In genomic region chr4:123093869-123094268, GRCm38 (mm10) we compare ENCODE assay signal across 19 mouse cellular contexts. TPM values are rescaled to one million over a fixed set of nuclear protein-coding genes. Genes with fewer than 3 reads are reported as not detected.
DNase-seq lines count a peak whose midpoint lies in the region; ATAC-seq lines count a peak whose summit lies in the region.
"Had no signal": no experiment of that assay in that cellular context is flagged by ENCODE, and none has a peak within 500 bp of the region (broad histone marks: within the 10 kb centered on the region; RNA-seq: fewer than 3 reads in every experiment).

No protein-coding gene starts in this region.

- H3K4me1 ChIP-seq in limb, embryonic 12.5 days (replicated peaks), result peaks cover 8% of the 10 kb centered on the region
- H3K4me1 ChIP-seq in limb, embryonic 10.5 days, result peaks cover 6% of the 10 kb centered on the region; the same call in 1 of the 2 replicates
- peaks cover 13% of the 10 kb centered on the region for H3K4me1 ChIP-seq in embryonic facial prominence, embryonic 10.5 days
- peaks cover 10% of the 10 kb centered on the region for H3K4me1 ChIP-seq in embryonic facial prominence, embryonic 13.5 days
- H3K4me1 ChIP-seq in liver, embryonic 16.5 days (ENCODE audit: control insufficient read depth, low read depth, low read length), result no peaks in the 10 kb centered on the region
- H3K4me1 ChIP-seq: hindbrain, embryonic 15.5 days; megakaryocyte, embryonic 14.5 days; midbrain, embryonic 15.5 days had no signal

- no peak for ATAC-seq in limb, embryonic 12.5 days (ENCODE audit: insufficient number of reproducible peaks, insufficient read depth, low FRiP score, low TSS enrichment, low read depth)
- ATAC-seq in embryonic facial prominence, embryonic 13.5 days (ENCODE audit: insufficient number of reproducible peaks, insufficient read depth, low FRiP score, low TSS enrichment, low read depth), result peak; percentile 35; the same call in 1 of the 2 replicates
- ATAC-seq in liver, embryonic 16.5 days (ENCODE audit: low read depth), result 0 out of 2 replicates have a peak, but pooled peaks have one; percentile 36
- ATAC-seq: forebrain, embryonic 14.5 days; midbrain, embryonic 15.5 days had no signal

- 48% methylated on average over 9 of the region's 9 CpGs for WGBS in limb, embryonic 12.5 days
- WGBS in limb, embryonic 10.5 days, result 61% methylated on average over 9 of the region's 9 CpGs
- WGBS in embryonic facial prominence, embryonic 10.5 days, result 58% methylated on average over 9 of the region's 9 CpGs
- WGBS in embryonic facial prominence, embryonic 13.5 days, result 28% methylated on average over 9 of the region's 9 CpGs
- 43% methylated on average over 8 of the region's 9 CpGs for WGBS in liver, embryonic 16.5 days (ENCODE audit: insufficient replicate concordance)

- H3K27ac ChIP-seq in limb, embryonic 12.5 days, result no peak overlapping the region
- no peak overlapping the region for H3K27ac ChIP-seq in limb, embryonic 10.5 days
- H3K27ac ChIP-seq in embryonic facial prominence, embryonic 10.5 days (replicated peaks), result no peak overlapping the region
- H3K27ac ChIP-seq in embryonic facial prominence, embryonic 13.5 days, result peak overlapping the region; percentile 33; the same call in 1 of the 2 replicates
- H3K27ac ChIP-seq in liver, embryonic 16.5 days (ENCODE audit: low read length), result no peak overlapping the region
- H3K27ac ChIP-seq: hindbrain, embryonic 15.5 days; liver, embryonic 14.5 days; midbrain, embryonic 15.5 days had no signal

- no peaks in the 10 kb centered on the region for H3K36me3 ChIP-seq in limb, embryonic 12.5 days
- no peaks in the 10 kb centered on the region for H3K36me3 ChIP-seq in limb, embryonic 10.5 days
- H3K36me3 ChIP-seq in embryonic facial prominence, embryonic 10.5 days (replicated peaks), result no peaks in the 10 kb centered on the region
- H3K36me3 ChIP-seq in embryonic facial prominence, embryonic 13.5 days, result no peaks in the 10 kb centered on the region
- H3K36me3 ChIP-seq in liver, embryonic 16.5 days (ENCODE audit: control insufficient read depth, insufficient read depth), result no peaks in the 10 kb centered on the region
- H3K36me3 ChIP-seq: hindbrain, embryonic 15.5 days; midbrain, embryonic 15.5 days had no signal

- H3K9me3 ChIP-seq in limb, embryonic 12.5 days, result no peaks in the 10 kb centered on the region
- no peaks in the 10 kb centered on the region for H3K9me3 ChIP-seq in limb, embryonic 10.5 days (replicated peaks)
- no peaks in the 10 kb centered on the region for H3K9me3 ChIP-seq in embryonic facial prominence, embryonic 10.5 days
- no peaks in the 10 kb centered on the region for H3K9me3 ChIP-seq in embryonic facial prominence, embryonic 13.5 days
- H3K9me3 ChIP-seq in liver, embryonic 16.5 days (replicated peaks; ENCODE audit: control insufficient read depth, low read length), result no peaks in the 10 kb centered on the region
- H3K9me3 ChIP-seq: hindbrain, embryonic 15.5 days; midbrain, embryonic 15.5 days had no signal

- H3K9ac ChIP-seq in limb, embryonic 12.5 days (replicated peaks), result no peak overlapping the region
- no peak overlapping the region for H3K9ac ChIP-seq in embryonic facial prominence, embryonic 13.5 days
- H3K9ac ChIP-seq in liver, embryonic 16.5 days (ENCODE audit: low read depth, low read length), result no peak overlapping the region; the same call in 1 of the 2 replicates
- H3K9ac ChIP-seq: hindbrain, embryonic 15.5 days; liver, embryonic 14.5 days; midbrain, embryonic 15.5 days had no signal

- H3K4me3 ChIP-seq in limb, embryonic 12.5 days (replicated peaks), result no peak overlapping the region
- H3K4me3 ChIP-seq in limb, embryonic 10.5 days, result no peak overlapping the region
- no peak overlapping the region for H3K4me3 ChIP-seq in embryonic facial prominence, embryonic 10.5 days
- no peak overlapping the region for H3K4me3 ChIP-seq in embryonic facial prominence, embryonic 13.5 days
- no peak overlapping the region for H3K4me3 ChIP-seq in liver, embryonic 16.5 days (ENCODE audit: low read depth, low read length)
- H3K4me3 ChIP-seq: hindbrain, embryonic 15.5 days; megakaryocyte, embryonic 14.5 days; midbrain, embryonic 15.5 days had no signal

- no peaks in the 10 kb centered on the region for H3K27me3 ChIP-seq in limb, embryonic 12.5 days
- H3K27me3 ChIP-seq in limb, embryonic 10.5 days (ENCODE audit: low read depth, poor library complexity, severe bottlenecking), result no peaks in the 10 kb centered on the region
- H3K27me3 ChIP-seq in embryonic facial prominence, embryonic 10.5 days (replicated peaks; ENCODE audit: low read depth, poor library complexity, severe bottlenecking), result no peaks in the 10 kb centered on the region
- no peaks in the 10 kb centered on the region for H3K27me3 ChIP-seq in embryonic facial prominence, embryonic 13.5 days
- no peaks in the 10 kb centered on the region for H3K27me3 ChIP-seq in liver, embryonic 16.5 days (ENCODE audit: control insufficient read depth, insufficient read depth, low read depth, low read length)
- H3K27me3 ChIP-seq: hindbrain, embryonic 15.5 days; midbrain, embryonic 15.5 days had no signal

- DNase-seq in limb, embryonic 10.5 days (ENCODE audit: low spot score), result no peak
- DNase-seq in embryonic facial prominence, embryonic 10.5 days (ENCODE audit: low spot score), result peak; percentile 34
- DNase-seq in gastrocnemius, postnatal 25 days, result no peak
- no peak for DNase-seq in spleen, postnatal 10 days (ENCODE audit: low spot score in 2 of 2)
- DNase-seq: cerebellum, adult 8-10 months; kidney, adult 2 months; thymus, postnatal 25 days had no signal

- H3K4me2 ChIP-seq in limb, embryonic 12.5 days, result peak overlapping the region; percentile 29; the same call in 1 of the 2 replicates
- peak overlapping the region; percentile 43; the same call in 1 of the 2 replicates for H3K4me2 ChIP-seq in embryonic facial prominence, embryonic 13.5 days
- H3K4me2 ChIP-seq in liver, embryonic 16.5 days (ENCODE audit: low read depth, low read length), result peak overlapping the region; percentile 24
- H3K4me2 ChIP-seq: midbrain, embryonic 15.5 days had no signal

RNA-seq across cellular contexts. Expression of gene Bmp8b, which starts 11.1 kb away (rescaled TPM):
- 0.19 and 0.68 TPM in 2 replicates for polyA plus RNA-seq in limb, embryonic 12.5 days (2016; fragmentation: Nextera tagmentation; extraction: Ambion mirVana)
- polyA plus RNA-seq in limb, embryonic 10.5 days (2016; fragmentation: Nextera tagmentation; extraction: Ambion mirVana), result 0.16 and 0.29 TPM in 2 replicates
- polyA plus RNA-seq in embryonic facial prominence, embryonic 10.5 days (2016; fragmentation: Nextera tagmentation; extraction: Ambion mirVana), result 0.29 and 0.39 TPM in 2 replicates
- 0.51 and 0.58 TPM in 2 replicates for polyA plus RNA-seq in embryonic facial prominence, embryonic 13.5 days (2015; fragmentation: Nextera tagmentation; extraction: Ambion mirVana)
- polyA plus RNA-seq in liver, embryonic 16.5 days (2015; fragmentation: Nextera tagmentation; extraction: Ambion mirVana), result 0.28 and 0.30 TPM in 2 replicates
- not detected for total RNA-seq in gastrocnemius, postnatal 25 days (2021)
- total RNA-seq: gastrocnemius, postnatal 4 days; neutrophil, adult 5-6 weeks had no signal

RNA-seq across cellular contexts. Expression of gene Oxct2b, which starts 22.2 kb away (rescaled TPM):
- not detected in 2 replicates for polyA plus RNA-seq in limb, embryonic 12.5 days (2016; fragmentation: Nextera tagmentation; extraction: Ambion mirVana)
- not detected in 2 replicates for polyA plus RNA-seq in limb, embryonic 10.5 days (2016; fragmentation: Nextera tagmentation; extraction: Ambion mirVana)
- 0.09 and 0.12 TPM in 2 replicates for polyA plus RNA-seq in embryonic facial prominence, embryonic 10.5 days (2016; fragmentation: Nextera tagmentation; extraction: Ambion mirVana)
- polyA plus RNA-seq in embryonic facial prominence, embryonic 13.5 days (2015; fragmentation: Nextera tagmentation; extraction: Ambion mirVana), result 0.19 TPM in 1 of 2 replicates, not detected in the other
- 0.06 TPM in 1 of 2 replicates, not detected in the other for polyA plus RNA-seq in liver, embryonic 16.5 days (2015; fragmentation: Nextera tagmentation; extraction: Ambion mirVana)
- not detected for total RNA-seq in gastrocnemius, postnatal 25 days (2021)
- total RNA-seq: adrenal gland, postnatal 4 days; neutrophil, adult 5-6 weeks had no signal
- polyA plus RNA-seq: heart, postnatal 0 days; liver, embryonic 14.5 days had no signal

RNA-seq across cellular contexts. Expression of gene Ppie, which starts 45.9 kb away (rescaled TPM):
- polyA plus RNA-seq in limb, embryonic 12.5 days (2016; fragmentation: Nextera tagmentation; extraction: Ambion mirVana), result 114 and 117 TPM in 2 replicates
- polyA plus RNA-seq in limb, embryonic 10.5 days (2016; fragmentation: Nextera tagmentation; extraction: Ambion mirVana), result 133 and 144 TPM in 2 replicates
- polyA plus RNA-seq in embryonic facial prominence, embryonic 10.5 days (2016; fragmentation: Nextera tagmentation; extraction: Ambion mirVana), result 131 TPM in 2 replicates
- polyA plus RNA-seq in embryonic facial prominence, embryonic 13.5 days (2015; fragmentation: Nextera tagmentation; extraction: Ambion mirVana), result 113 and 114 TPM in 2 replicates
- polyA plus RNA-seq in liver, embryonic 16.5 days (2015; fragmentation: Nextera tagmentation; extraction: Ambion mirVana), result 33.4 and 34.3 TPM in 2 replicates
- total RNA-seq in gastrocnemius, postnatal 25 days (2021), result 10 to 100 TPM; 16.8 to 17.6 TPM
